Mouse (Mus musculus): ENCODE data around the gene Yipf3. TPM values are rescaled to one million over a fixed set of nuclear protein-coding genes. Genes with fewer than 3 reads are reported as not detected.

Yipf3 gene
- polyA plus RNA-seq, 1 experiment = 78.3 TPM

GRCm38 (mm10) chr17:46255147-46255546 lies 7.3 kb downstream of the Yipf3 start:
- Histone ChIP-seq H3K79me3 (ENCODE audit: low read depth) (no peaks in the 10 kb centered on the region), H3K27me3 (ENCODE audit: control insufficient read depth, insufficient read depth, insufficient read length) (no peaks in the 10 kb centered on the region), H3ac (ENCODE audit: control insufficient read depth, insufficient read length, low read depth) (no peak overlapping the region), H3K36me3 (ENCODE audit: control insufficient read depth, insufficient read depth) (peaks cover 61% of the 10 kb centered on the region), H3K79me2 (ENCODE audit: control insufficient read depth, insufficient read depth) (peaks cover 2% of the 10 kb centered on the region), H3K4me3 (ENCODE audit: insufficient read depth, poor library complexity, severe bottlenecking) (no peak overlapping the region)
- TF ChIP-seq MYOD1 (IDR thresholded peaks at IDR 0.05; ENCODE audit: control insufficient read depth, insufficient read length, low read depth) (no peak), USF1 (IDR thresholded peaks at IDR 0.05; ENCODE audit: low read depth) (no peak), MAX (IDR thresholded peaks at IDR 0.05) (no peak), MYOG (IDR thresholded peaks at IDR 0.05; ENCODE audit: control insufficient read depth, extremely low read depth, insufficient read length) (no peak), FOSL1 (IDR thresholded peaks at IDR 0.05; ENCODE audit: insufficient read depth, low read length, poor library complexity, severe bottlenecking) (no peak), CEBPB (IDR thresholded peaks at IDR 0.05; ENCODE audit: low read depth) (no peak), CTCF (IDR thresholded peaks at IDR 0.05; ENCODE audit: control insufficient read depth, insufficient read depth, insufficient read length) (no peak)

- peaks cover 71% of the 10 kb centered on the region for H3K36me3 ChIP-seq (ENCODE audit: control insufficient read depth, insufficient read depth)
- H3K4me3 ChIP-seq (ENCODE audit: insufficient read depth, poor library complexity, severe bottlenecking) = no peak overlapping the region
- H3ac ChIP-seq (ENCODE audit: control insufficient read depth, insufficient read length, low read depth) = no peak overlapping the region
- no peak for TF ChIP-seq CEBPB (IDR thresholded peaks at IDR 0.05; ENCODE audit: low read depth)
- no peak for TF ChIP-seq MYOG (IDR thresholded peaks at IDR 0.05; ENCODE audit: control insufficient read depth, extremely low read depth, insufficient read length)
- no peak for TF ChIP-seq MYOD1 (IDR thresholded peaks at IDR 0.05; ENCODE audit: control insufficient read depth, insufficient read length, low read depth)
- no peak for TF ChIP-seq MAX (IDR thresholded peaks at IDR 0.05)
- TF ChIP-seq CTCF (IDR thresholded peaks at IDR 0.05; ENCODE audit: control insufficient read depth, insufficient read depth, insufficient read length) = no peak
- TF ChIP-seq FOSL1 (IDR thresholded peaks at IDR 0.05; ENCODE audit: insufficient read depth, low read length, poor library complexity, severe bottlenecking) = no peak
- no peak for TF ChIP-seq USF1 (IDR thresholded peaks at IDR 0.05; ENCODE audit: low read depth)
- peaks cover 11% of the 10 kb centered on the region for H3K79me2 ChIP-seq (ENCODE audit: control insufficient read depth, insufficient read depth)
- no peaks in the 10 kb centered on the region for H3K27me3 ChIP-seq (ENCODE audit: control insufficient read depth, insufficient read depth, insufficient read length)
- H3K79me3 ChIP-seq (ENCODE audit: low read depth) = no peaks in the 10 kb centered on the region
These were observed 10.6 kb downstream of the Yipf3 start for GRCm38 (mm10) chr17:46258279-46259053.

- no peak overlapping the region for H3ac ChIP-seq (ENCODE audit: control insufficient read depth, insufficient read length, low read depth)
- peaks cover 3% of the 10 kb centered on the region for H3K79me3 ChIP-seq (ENCODE audit: low read depth)
- no peak for TF ChIP-seq MYOD1 (IDR thresholded peaks at IDR 0.05; ENCODE audit: control insufficient read depth, insufficient read length, low read depth)
- TF ChIP-seq MYOG (IDR thresholded peaks at IDR 0.05; ENCODE audit: control insufficient read depth, extremely low read depth, insufficient read length) = no peak
- no peak for TF ChIP-seq MAX (IDR thresholded peaks at IDR 0.05)
- no peak for TF ChIP-seq USF1 (IDR thresholded peaks at IDR 0.05; ENCODE audit: low read depth)
- no peak for TF ChIP-seq CEBPB (IDR thresholded peaks at IDR 0.05; ENCODE audit: low read depth)
- no peak for TF ChIP-seq FOSL1 (IDR thresholded peaks at IDR 0.05; ENCODE audit: insufficient read depth, low read length, poor library complexity, severe bottlenecking)
- TF ChIP-seq CTCF (IDR thresholded peaks at IDR 0.05; ENCODE audit: control insufficient read depth, insufficient read depth, insufficient read length) = no peak
- H3K27me3 ChIP-seq (ENCODE audit: control insufficient read depth, insufficient read depth, insufficient read length) = no peaks in the 10 kb centered on the region
- no peak overlapping the region for H3K4me3 ChIP-seq (ENCODE audit: insufficient read depth, poor library complexity, severe bottlenecking)
- H3K79me2 ChIP-seq (ENCODE audit: control insufficient read depth, insufficient read depth) = peaks cover 23% of the 10 kb centered on the region
- peaks cover 83% of the 10 kb centered on the region for H3K36me3 ChIP-seq (ENCODE audit: control insufficient read depth, insufficient read depth)
These were observed 11.8 kb downstream of the Yipf3 start for GRCm38 (mm10) chr17:46259675-46260074.

DNA sequence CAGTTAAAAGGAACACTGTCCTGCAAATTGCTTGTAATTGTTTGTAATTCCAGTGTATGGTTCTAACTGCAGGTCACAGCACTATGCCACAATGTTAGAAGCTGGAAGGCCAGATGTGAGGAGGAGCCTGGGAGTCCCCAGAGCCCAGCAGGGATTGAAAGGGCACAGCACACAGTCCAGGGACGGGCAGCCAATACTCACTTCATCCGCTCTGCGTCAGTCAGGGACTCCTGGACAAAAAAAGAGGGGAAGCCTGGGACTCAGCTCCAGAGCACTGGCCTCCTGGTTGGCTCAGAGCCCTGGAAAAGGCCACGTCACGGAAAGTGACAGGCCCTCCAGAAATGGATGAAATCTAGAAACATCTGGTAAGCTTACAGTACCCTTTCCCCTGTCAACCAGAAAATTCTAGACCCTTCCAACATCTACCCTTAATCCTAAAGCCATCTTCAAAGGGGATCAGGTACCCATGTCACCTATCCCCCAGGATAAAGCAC lies 14.4 kb downstream of the Yipf3 start:
- Histone ChIP-seq H3K79me3 (ENCODE audit: low read depth) (peaks cover 13% of the 10 kb centered on the region), H3K27me3 (ENCODE audit: control insufficient read depth, insufficient read depth, insufficient read length) (no peaks in the 10 kb centered on the region), H3K79me2 (ENCODE audit: control insufficient read depth, insufficient read depth) (peaks cover 43% of the 10 kb centered on the region), H3ac (ENCODE audit: control insufficient read depth, insufficient read length, low read depth) (no peak overlapping the region), H3K4me3 (ENCODE audit: insufficient read depth, poor library complexity, severe bottlenecking) (no peak overlapping the region), H3K36me3 (ENCODE audit: control insufficient read depth, insufficient read depth) (peaks cover 90% of the 10 kb centered on the region)
- TF ChIP-seq MYOD1 (IDR thresholded peaks at IDR 0.05; ENCODE audit: control insufficient read depth, insufficient read length, low read depth) = no peak
- no peak for TF ChIP-seq CTCF (IDR thresholded peaks at IDR 0.05; ENCODE audit: control insufficient read depth, insufficient read depth, insufficient read length)
- TF ChIP-seq MYOG (IDR thresholded peaks at IDR 0.05; ENCODE audit: control insufficient read depth, extremely low read depth, insufficient read length) = no peak

DNA sequence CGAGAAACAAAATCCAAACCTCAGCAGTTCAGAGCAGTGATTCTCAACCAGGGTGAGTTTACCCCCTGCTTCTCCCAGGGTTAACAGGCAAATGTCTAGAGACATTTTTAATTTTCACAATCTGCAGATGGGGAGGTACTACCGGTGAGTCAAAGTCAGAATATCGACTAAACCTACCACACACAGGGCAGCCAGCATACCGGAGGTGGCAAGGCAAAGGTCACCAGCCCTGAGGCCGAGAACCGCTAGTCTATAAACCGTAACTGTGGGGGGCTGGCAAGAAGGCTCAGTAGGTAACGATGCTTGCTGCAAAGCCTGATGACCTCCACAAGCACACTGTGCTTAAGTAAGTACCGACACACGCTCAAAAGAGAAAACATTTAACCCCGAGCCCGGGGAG lies 17.6 kb downstream of the Yipf3 start:
- Histone ChIP-seq H3ac (ENCODE audit: control insufficient read depth, insufficient read length, low read depth) (peak overlapping the region; percentile 38), H3K79me2 (ENCODE audit: control insufficient read depth, insufficient read depth) (peaks cover 76% of the 10 kb centered on the region), H3K4me3 (ENCODE audit: insufficient read depth, poor library complexity, severe bottlenecking) (no peak overlapping the region), H3K36me3 (ENCODE audit: control insufficient read depth, insufficient read depth) (peaks cover 72% of the 10 kb centered on the region), H3K79me3 (ENCODE audit: low read depth) (peaks cover 41% of the 10 kb centered on the region), H3K27me3 (ENCODE audit: control insufficient read depth, insufficient read depth, insufficient read length) (no peaks in the 10 kb centered on the region)
- TF ChIP-seq MYOG (IDR thresholded peaks at IDR 0.05; ENCODE audit: control insufficient read depth, extremely low read depth, insufficient read length) (no peak), CEBPB (IDR thresholded peaks at IDR 0.05; ENCODE audit: low read depth) (no peak), USF1 (IDR thresholded peaks at IDR 0.05; ENCODE audit: low read depth) (no peak), MYOD1 (IDR thresholded peaks at IDR 0.05; ENCODE audit: control insufficient read depth, insufficient read length, low read depth) (no peak), CTCF (IDR thresholded peaks at IDR 0.05; ENCODE audit: control insufficient read depth, insufficient read depth, insufficient read length) (no peak), MAX (IDR thresholded peaks at IDR 0.05) (no peak), FOSL1 (IDR thresholded peaks at IDR 0.05; ENCODE audit: insufficient read depth, low read length, poor library complexity, severe bottlenecking) (no peak)
